Mouse (Mus musculus) midbrain, embryonic 14.5 days (tissue): ENCODE results near the gene Atxn1. TPM values are rescaled to one million over a fixed set of nuclear protein-coding genes. Genes with fewer than 3 reads are reported as not detected.

Experiments
- ATAC-seq: fragments of 200-750 bp; cut with Nextera tagmentation; 2 replicates; pipeline ENCODE4 v1.8.0; 2017; ENCODE audit warnings: moderate number of reproducible peaks, moderate library complexity; ENCODE audit not compliant: low FRiP score, low TSS enrichment
- DNase-seq: peaks from one replicate; pipeline ENCODE4 v3.0.0-alpha.2; 2015
- H3K27ac ChIP-seq: fragments of 300-500 bp; sonication (generic); replicated peaks from 2 replicates; pipeline ENCODE4 v1.5.1; 2014; ENCODE audit warnings: mild to moderate bottlenecking, low read depth, low read length, moderate library complexity
- H3K27me3 ChIP-seq: fragments of 300-500 bp; sonication (generic); 2 replicates; pipeline ENCODE4 v1.6.1; 2014; ENCODE audit warnings: low read length, control low read depth, mixed read lengths; ENCODE audit not compliant: control insufficient read depth, insufficient read depth
- H3K36me3 ChIP-seq: fragments of 300-500 bp; sonication (generic); 2 replicates; pipeline ENCODE4 v1.6.1; 2014; ENCODE audit warnings: low read length, control low read depth; ENCODE audit not compliant: control insufficient read depth, insufficient read depth
- H3K4me1 ChIP-seq: fragments of 300-500 bp; sonication (generic); 2 replicates; pipeline ENCODE4 v1.6.1; 2014; ENCODE audit warnings: mild to moderate bottlenecking, antibody characterized with exemption, low read length, control low read depth; ENCODE audit not compliant: control insufficient read depth, insufficient read depth
- H3K4me2 ChIP-seq: fragments of 300-500 bp; sonication (generic); 2 replicates; pipeline ENCODE4 v1.6.1; 2014; ENCODE audit warnings: mild to moderate bottlenecking, low read length, moderate library complexity
- H3K4me3 ChIP-seq: fragments of 300-500 bp; sonication (generic); replicated peaks from 2 replicates; pipeline ENCODE4 v1.5.1; 2014; ENCODE audit warnings: low read depth, low read length
- H3K9ac ChIP-seq: fragments of 300-500 bp; sonication (generic); replicated peaks from 2 replicates; pipeline ENCODE4 v1.6.1; 2014; ENCODE audit warnings: mild to moderate bottlenecking, low read length, moderate library complexity
- H3K9me3 ChIP-seq: fragments of 300-500 bp; sonication (generic); 2 replicates; pipeline ENCODE4 v1.6.1; 2016; ENCODE audit warnings: low read length, control low read depth, mixed read lengths; ENCODE audit not compliant: control insufficient read depth
- WGBS: fragments of 180-500 bp; shearing (Covaris S2); extraction: QIAGEN DNeasy Blood & Tissue Kit; methylation state at CpG from one replicate; pipeline ENCODE4 v1.1.7; 2014; 5-methylcytosine and 5-hydroxymethylcytosine counted together
- polyA plus RNA-seq: library from polyadenylated mRNA; unstranded; fragments of >200 nt; fragmentation: Nextera tagmentation; extraction: Ambion mirVana; gene quantifications from 2 replicates; pipeline ENCODE4 v1.2.1, GENCODE M21; 2014

Gene Atxn1
- polyA plus RNA-seq, 1 experiment from 2014 or later = 7.3 TPM

DNA sequence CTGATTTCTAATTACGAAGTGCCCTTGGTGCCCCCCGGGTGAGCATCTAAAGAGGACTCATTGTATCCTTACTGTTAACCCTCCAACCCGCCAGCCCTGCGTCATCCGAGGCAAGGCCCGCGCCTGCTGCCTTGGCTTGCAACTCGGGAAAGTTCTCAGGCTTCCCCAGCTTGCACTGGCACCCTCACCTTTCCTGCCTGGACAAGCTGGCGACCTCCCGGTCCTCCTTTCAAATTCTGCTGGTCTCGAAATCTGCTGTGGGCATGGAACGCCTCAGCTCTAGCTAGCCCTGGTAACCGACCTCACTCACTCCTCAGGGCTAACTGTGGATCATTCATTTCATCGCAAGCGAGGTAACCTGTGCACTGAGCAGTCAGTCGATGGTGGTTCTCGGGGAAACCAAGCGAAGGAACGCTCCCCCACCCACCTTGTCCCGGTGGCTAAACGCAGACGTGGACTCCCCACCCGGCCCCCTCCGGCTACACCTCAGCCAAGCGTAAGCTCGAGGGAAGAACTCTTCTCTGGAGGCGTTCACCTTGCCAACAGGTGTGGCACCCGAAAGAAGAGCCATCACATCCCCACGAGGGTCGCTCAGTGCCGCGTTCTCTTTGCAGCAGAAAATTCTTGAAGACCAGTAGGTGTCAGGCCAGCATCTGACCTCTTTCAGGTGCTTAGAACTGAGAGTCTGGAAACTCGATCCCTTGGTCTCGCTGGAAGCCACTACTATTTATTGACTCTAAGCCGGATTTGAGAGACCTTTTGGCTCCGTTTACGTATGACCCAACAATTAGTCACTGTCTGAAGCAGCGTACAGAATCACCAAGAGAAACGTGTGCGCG, 1.0 kb upstream of the Atxn1 start:
- H3K4me2 ChIP-seq = peak overlapping the region; percentile 85
- H3K4me1 ChIP-seq = peaks cover 28% of the 10 kb centered on the region
- no peaks in the 10 kb centered on the region for H3K9me3 ChIP-seq
- H3K36me3 ChIP-seq = no peaks in the 10 kb centered on the region
- peak overlapping the region; percentile 95 for H3K9ac ChIP-seq
- DNase-seq (peak; percentile 73), ATAC-seq (no peak)
- peak overlapping the region; percentile 97 for H3K27ac ChIP-seq
- H3K27me3 ChIP-seq = no peaks in the 10 kb centered on the region
- WGBS = 1% methylated on average over 41 of the region's 41 CpGs
- H3K4me3 ChIP-seq = peak overlapping the region; percentile 94

DNA sequence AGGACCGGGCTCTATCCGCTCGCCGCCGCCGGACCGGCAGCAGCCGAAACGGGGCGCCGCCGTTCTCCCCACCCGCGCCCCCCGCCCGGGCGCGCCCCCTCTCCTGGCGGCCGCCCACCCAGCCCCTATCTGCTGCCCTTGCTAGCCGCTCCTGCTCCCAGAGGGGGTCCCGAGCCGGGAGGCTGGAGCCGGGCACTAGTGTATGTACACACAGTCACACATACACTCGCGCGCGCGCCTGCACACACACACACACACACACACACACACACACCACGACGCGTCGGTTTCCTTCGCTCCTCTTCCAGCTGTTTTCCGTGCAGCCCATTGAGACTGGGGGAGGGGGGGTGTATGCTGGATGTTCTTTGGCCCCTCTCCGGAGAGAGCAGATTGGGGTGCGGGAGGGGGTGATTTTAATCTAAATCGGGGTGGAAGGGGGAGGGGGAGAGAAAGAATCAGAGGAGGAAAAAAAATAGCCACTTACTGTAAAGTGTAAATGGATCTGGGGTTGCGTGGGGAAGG, 416 bp downstream of the Atxn1 start:
- H3K36me3 ChIP-seq = no peaks in the 10 kb centered on the region
- H3K27ac ChIP-seq = peak overlapping the region; percentile 97
- H3K9ac ChIP-seq = peak overlapping the region; percentile 95
- peak overlapping the region; percentile 94 for H3K4me3 ChIP-seq
- peak overlapping the region; percentile 85 for H3K4me2 ChIP-seq
- ATAC-seq = peak; percentile 51
- peak; percentile 83 for DNase-seq
- H3K27me3 ChIP-seq = no peaks in the 10 kb centered on the region
- peaks cover 42% of the 10 kb centered on the region for H3K4me1 ChIP-seq
- whole genome bisulfite sequencing = under 1% methylated on average over 33 of the region's 39 CpGs
- no peaks in the 10 kb centered on the region for H3K9me3 ChIP-seq

DNA sequence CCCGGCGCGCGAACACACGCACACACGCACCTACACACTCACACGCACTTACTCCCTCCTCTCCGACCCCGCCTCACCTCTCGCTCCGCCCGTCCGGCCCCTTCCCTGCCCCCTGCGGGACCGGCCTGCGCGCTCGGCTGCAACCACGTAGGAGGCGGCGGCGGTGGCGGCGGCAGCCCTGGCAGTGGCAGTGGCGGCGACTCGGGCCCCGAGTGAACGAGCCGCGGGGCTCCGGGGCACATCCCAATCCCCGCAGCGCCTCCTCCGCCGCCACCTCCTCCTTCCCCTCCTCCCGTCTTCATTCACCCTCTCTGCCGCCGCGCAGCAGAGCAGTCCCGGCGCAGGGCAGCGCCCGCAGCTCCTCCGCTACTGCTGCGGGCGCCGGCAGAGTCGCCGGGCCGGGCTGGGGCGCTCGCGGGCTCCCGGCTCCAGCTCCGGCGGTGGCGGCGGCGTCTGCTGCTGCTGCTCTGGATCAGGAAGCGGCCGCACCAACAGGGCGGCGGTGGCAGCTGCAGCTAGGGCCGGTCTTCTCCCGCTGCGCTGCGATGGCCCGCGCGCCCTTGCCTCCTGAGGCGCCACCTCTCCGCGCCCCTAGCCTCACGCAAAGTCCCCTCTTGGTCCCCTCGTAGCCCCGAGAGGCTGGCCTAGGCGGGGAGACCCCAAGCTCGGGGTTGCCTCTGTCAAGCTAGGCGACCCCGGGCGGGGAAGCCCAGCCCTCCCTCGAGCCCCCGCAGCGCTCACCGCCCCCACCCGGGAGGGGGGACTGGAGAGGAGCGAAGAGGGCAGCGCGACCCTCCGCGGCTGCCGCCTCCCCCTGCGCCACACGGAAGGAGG, 1.1 kb downstream of the Atxn1 start:
- DNase-seq (peak; percentile 83), ATAC-seq (peak; percentile 60)
- no peaks in the 10 kb centered on the region for H3K9me3 ChIP-seq
- H3K27me3 ChIP-seq = no peaks in the 10 kb centered on the region
- H3K9ac ChIP-seq = peak overlapping the region; percentile 95
- no peaks in the 10 kb centered on the region for H3K36me3 ChIP-seq
- peak overlapping the region; percentile 94 for H3K4me3 ChIP-seq
- peak overlapping the region; percentile 85 for H3K4me2 ChIP-seq
- H3K27ac ChIP-seq = peak overlapping the region; percentile 97
- under 1% methylated on average over 85 of the region's 95 CpGs for WGBS
- peaks cover 42% of the 10 kb centered on the region for H3K4me1 ChIP-seq

DNA sequence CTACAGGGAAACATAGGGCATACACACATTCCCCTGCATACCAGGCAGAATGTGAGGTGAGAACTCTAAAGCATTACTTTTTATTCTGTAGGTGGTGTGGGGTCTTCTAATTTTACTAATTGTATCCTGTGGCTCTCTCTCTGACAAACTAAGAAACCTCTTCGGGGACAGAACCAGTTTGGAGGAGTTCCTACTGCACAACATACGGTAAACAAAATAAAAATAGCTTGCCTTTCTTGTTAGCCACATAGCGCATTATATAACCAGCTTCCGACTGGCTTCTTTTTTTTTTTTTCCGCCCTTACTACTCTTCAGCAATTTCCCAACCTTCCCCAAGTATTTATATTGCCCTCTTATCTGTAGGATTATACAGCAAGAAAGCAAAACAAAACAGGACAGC, 2.0 kb downstream of the Atxn1 start:
- Histone ChIP-seq H3K4me2 (peak overlapping the region; percentile 85), H3K27ac (peak overlapping the region; percentile 97; the same call in 1 of the 2 replicates), H3K9me3 (no peaks in the 10 kb centered on the region), H3K4me3 (peak overlapping the region; percentile 94), H3K4me1 (peaks cover 42% of the 10 kb centered on the region), H3K27me3 (no peaks in the 10 kb centered on the region), H3K36me3 (no peaks in the 10 kb centered on the region), H3K9ac (peak overlapping the region; percentile 95; the same call in 1 of the 2 replicates)
- DNase-seq = peak; percentile 24
- 3% methylated on average over 5 of the region's 5 CpGs for WGBS
- ATAC-seq = no peak

DNA sequence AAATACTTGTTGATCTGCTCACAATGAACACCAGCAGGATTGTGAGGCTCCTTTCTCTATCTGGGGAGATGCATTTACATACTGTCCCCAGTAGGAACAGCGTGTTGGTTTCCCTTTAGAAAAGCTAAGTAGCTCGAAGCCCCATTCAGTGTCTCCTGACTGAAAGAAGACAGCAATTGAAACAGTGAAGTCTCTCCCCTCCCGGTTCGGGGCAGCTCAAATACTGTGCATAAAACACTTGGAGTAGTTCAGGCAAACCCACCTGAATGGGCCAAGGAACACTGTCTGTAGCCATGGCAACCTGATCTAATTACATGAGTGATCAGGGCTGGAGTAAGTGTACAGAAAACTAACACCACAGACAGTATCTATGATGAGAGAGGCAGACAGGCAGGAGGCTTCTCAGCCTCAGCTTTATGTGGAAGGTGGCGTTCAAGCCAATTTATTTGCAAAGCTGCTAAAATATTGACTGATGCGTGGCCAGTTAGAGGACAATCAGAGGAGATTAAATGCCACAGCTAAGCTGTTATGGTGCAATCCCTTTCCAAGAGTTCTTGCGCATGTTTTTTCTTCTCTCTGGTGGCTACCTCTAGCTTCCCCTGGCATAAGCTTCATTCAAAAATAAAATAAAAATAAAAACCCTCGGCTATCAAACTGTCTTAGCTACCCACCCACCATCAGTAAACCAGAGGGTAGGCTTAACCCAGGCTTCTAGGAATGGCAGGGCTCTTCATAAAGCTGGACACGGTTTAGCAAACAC, 2.8 kb downstream of the Atxn1 start:
- H3K4me2 ChIP-seq = peak overlapping the region; percentile 85
- ATAC-seq (peak; percentile 21; the same call in 1 of the 2 replicates), DNase-seq (peak; percentile 82)
- no peaks in the 10 kb centered on the region for H3K27me3 ChIP-seq
- WGBS = 3% methylated on average over 9 of the region's 9 CpGs
- no peaks in the 10 kb centered on the region for H3K36me3 ChIP-seq
- no peak overlapping the region; the same call in 1 of the 2 replicates for H3K9ac ChIP-seq
- peak overlapping the region; percentile 38 for H3K27ac ChIP-seq
- no peaks in the 10 kb centered on the region for H3K9me3 ChIP-seq
- peak overlapping the region; percentile 94 for H3K4me3 ChIP-seq
- H3K4me1 ChIP-seq = peaks cover 42% of the 10 kb centered on the region

- DNase-seq (no peak), ATAC-seq (no peak)
- Histone ChIP-seq H3K4me3 (no peak overlapping the region), H3K27me3 (no peaks in the 10 kb centered on the region), H3K4me1 (peaks cover 29% of the 10 kb centered on the region), H3K4me2 (peak overlapping the region; percentile 85), H3K27ac (0 out of 2 replicates have a peak overlapping the region, but pooled peaks have one; percentile 1), H3K9ac (no peak overlapping the region), H3K36me3 (no peaks in the 10 kb centered on the region), H3K9me3 (no peaks in the 10 kb centered on the region)
- 28% methylated on average over 14 of the region's 14 CpGs for WGBS
Observed at GRCm38 (mm10) chr13:45960311-45960965, 4.4 kb downstream of the Atxn1 start.

DNA sequence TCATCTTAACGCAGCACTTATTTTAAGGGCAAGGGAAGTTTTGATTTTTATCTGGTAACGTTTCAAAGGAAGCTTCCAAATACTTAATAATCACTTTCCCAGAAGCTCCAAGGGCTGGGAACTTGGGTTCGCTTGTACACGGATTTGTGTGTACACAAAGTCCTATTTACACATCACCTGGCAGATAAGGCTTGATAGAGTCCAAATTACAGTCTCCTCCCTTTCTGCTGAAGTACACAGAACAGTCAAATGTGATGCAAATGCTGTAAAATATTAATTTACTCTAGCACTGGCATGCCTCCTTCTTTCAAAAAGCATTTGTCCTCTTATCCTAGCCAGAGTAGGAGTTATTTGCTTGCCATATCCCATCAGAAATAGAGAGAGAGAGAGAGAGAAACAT, 6.5 kb downstream of the Atxn1 start:
- H3K36me3 ChIP-seq = no peaks in the 10 kb centered on the region
- H3K9me3 ChIP-seq = no peaks in the 10 kb centered on the region
- H3K9ac ChIP-seq = no peak overlapping the region
- no peak for DNase-seq
- no peaks in the 10 kb centered on the region for H3K27me3 ChIP-seq
- H3K4me3 ChIP-seq = no peak overlapping the region
- H3K27ac ChIP-seq = no peak overlapping the region
- peaks cover 28% of the 10 kb centered on the region for H3K4me1 ChIP-seq
- no peak for ATAC-seq
- no peak overlapping the region for H3K4me2 ChIP-seq
- 86% methylated on average over 4 of the region's 4 CpGs for WGBS

DNA sequence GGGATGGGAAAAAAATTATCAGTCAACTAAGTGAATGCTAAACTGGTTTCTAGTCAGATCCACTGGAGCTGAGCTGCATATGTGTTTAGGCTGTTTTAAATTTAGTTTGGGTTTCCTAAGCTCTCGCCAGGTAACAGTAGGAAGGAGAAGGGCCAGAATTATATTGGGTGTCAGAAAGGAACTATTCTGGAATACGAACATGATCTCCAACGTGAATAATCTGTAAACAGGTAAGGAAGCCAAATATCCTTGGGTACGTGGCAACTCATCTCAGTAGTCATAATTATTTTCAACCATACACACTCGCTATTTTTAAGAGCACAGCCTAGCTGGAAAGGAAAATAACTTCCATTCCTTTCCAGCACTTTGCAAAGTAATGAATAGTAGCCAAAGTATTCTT, 7.2 kb downstream of the Atxn1 start:
- no peak overlapping the region for H3K27ac ChIP-seq
- H3K4me1 ChIP-seq = peaks cover 26% of the 10 kb centered on the region
- no peak overlapping the region for H3K9ac ChIP-seq
- H3K27me3 ChIP-seq = no peaks in the 10 kb centered on the region
- no peak overlapping the region for H3K4me2 ChIP-seq
- no peaks in the 10 kb centered on the region for H3K9me3 ChIP-seq
- no peak for DNase-seq
- H3K36me3 ChIP-seq = no peaks in the 10 kb centered on the region
- ATAC-seq = no peak
- H3K4me3 ChIP-seq = no peak overlapping the region
- 93% methylated on average over 5 of the region's 5 CpGs for WGBS
